Mouse (Mus musculus): Measurements from ENCODE around the gene B4galt4.
"Not testable (repeated sequence)": the region's sequence is repeated elsewhere in the genome, so short reads cannot be mapped to it uniquely, and the experiment has no call there.

Gene B4galt4

DNA sequence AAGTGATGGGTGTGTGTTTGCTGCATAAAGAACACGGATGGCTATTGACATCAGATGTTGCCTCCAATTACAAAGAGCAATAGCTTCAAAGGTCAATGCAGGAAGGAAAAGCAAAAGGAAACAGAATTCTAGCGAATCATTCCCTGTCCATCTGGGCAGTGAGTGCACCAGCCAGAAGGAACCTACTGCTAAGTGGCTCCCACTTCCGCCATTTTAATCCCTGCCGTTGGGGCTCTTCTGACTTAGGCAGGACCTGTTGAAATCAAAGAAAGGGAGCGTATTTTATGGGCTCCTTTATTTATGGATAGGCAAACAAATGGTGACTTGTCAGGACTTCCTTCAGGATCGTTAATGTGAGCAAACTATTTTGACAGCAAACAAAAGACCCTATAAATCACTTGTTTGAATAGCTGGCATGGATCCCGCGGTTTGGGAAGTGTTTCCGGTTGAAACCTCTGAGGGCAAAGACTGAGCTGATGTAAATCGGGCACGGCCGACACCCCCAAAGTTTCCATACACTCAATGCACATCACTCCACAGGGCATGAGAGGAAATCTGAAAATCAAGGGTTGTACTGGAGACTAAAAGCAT, 30.9 kb downstream of the B4galt4 start:
- DNase-seq = no peak

DNA sequence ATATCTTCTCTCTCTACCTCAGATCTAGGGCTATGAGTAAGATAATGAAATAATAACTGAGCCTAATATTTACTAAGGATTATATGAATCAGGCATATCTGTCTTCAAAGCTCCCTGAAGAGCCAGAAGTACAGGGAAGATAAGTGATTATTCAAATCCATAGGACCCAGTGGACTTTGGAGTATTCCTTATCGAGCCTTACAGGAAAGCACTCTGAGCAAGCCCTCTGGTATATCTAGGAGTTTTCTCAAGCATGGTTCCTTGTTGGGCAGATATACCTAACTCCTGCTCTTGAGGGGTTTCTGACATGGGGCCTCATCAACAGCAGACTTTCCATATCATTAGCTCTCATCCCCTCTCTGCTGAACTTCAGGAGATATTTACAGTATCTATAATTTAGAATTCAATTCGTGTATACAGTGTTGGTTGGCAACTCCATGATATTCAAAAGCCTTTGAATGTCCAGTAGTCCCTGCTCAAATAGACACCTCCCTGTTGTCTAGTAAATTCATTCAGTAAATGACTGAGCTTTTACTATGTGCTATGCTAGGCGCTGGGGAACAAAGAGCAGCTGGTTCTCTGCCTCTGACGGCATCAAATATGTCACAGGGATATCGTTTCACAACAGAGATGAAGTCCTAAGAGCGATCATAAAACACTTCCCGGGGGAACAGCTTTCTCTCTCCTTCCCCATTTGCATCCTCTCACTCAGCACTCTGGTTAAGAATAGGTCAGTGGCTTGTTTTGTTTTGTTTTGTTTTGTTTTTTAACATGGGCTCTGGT, 33.1 kb downstream of the B4galt4 start:
- DNase-seq = no peak

DNA sequence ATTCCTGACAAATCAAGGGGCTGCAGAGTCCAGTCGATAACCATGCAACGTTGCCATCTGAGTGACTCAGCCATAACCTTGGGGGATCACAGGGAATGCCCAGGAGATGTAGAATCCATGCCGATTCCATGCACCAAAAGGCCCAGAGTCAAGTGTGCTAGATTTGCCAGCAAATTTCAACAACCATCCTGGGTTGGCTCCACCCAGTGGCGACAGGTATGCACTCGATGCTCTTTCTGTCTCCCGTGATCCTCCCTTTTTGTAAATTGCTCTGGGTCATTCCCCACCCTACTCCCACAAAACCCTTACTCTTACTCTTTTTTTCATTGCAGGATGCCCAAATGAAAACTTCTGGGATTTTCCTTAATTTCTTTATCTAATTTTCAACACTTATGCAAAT, 34.3 kb downstream of the B4galt4 start:
- no peak for DNase-seq

DNA sequence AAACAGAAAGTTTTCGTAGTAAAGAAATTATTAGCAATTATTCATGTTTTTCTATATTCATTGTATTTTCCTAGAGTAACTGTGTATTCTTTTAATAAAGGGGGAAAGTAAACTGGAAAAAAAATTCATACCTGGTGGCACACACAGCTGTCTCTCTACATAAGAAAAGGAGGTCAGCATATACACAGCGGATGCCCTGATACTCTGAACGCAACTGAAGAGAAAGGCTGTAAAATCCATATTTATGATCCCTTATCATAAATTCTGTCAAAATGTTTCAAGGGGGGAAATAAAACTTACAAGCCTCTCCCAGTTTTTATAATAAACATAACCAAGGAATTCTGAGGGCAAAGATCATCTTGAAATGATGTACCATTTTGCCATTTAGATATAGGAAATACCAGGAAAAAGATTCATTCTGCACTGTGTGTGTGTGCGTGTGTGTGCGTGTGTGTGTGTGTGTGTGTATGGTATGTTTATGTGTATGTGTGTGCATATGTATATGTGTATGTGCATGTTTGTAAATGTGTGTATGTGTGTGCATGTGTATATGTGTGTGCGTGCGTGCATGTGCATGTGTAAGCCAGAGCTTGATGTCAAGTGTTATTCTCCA, 39.0 kb downstream of the B4galt4 start:
- no peak for DNase-seq

DNA sequence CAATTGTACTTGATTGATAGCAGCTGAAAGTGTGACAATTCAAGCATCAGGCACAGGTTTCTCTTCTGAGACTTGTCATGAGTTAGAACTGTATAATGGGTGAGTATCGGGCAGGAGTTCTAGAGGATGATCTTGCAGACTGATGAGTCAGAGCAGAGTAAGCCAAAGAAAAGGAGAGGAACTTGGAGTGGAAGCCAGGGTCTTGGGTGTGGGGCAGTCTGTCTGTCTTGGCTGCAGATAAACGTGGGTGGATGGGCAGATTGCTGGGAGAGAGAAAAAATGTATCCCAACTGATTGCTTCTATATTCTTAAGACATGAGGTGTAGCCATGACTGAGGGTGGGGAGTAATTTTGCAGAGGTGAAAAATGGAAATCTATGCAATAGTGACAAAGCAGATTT, 39.9 kb downstream of the B4galt4 start:
- no peak for DNase-seq

DNA sequence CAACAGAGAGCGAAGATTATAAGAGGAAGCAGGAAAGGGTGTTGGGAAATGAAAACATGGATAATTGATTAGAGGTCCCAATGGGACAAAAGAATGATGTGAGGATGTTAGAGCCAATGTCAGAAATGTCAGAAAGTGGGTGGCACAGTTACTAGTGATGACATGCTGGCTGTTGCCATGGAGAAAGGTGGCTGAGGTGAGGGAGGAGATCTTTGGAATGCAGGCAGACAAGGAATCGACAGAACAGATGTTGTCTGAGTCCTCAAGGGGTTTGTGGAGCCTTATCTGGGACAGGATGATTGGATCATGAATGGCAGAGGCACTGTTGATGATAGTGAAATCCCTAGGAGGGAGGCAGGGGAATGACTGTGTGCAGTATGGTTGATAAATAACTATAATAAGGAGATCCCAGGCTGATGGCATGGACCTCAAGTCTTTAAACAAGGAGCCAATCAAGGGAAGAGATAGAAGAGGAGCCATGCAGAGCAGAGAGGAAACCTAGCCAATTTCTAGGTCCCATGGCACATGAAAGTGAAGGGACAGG, 40.5 kb downstream of the B4galt4 start:
- no peak for DNase-seq

DNA sequence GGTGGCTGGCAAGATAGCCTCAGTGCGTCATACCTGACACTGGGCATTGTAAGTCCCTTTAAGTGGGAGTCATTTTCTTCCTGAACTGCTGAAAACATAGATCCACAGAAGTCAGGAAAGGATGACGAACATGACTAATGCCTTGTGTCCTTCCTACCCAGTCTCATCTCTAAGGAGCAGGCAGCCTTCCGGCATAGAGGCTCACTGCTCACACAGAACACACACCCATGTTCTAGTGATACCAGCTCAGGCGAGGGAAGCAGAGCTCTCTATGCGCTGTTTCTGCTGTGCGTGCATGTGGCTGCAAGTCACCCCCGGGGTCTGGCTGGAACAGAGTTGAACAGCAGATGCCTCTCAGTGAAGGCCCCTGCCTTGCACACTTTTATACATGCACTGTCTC, 43.2 kb downstream of the B4galt4 start:
- no peak for DNase-seq

DNA sequence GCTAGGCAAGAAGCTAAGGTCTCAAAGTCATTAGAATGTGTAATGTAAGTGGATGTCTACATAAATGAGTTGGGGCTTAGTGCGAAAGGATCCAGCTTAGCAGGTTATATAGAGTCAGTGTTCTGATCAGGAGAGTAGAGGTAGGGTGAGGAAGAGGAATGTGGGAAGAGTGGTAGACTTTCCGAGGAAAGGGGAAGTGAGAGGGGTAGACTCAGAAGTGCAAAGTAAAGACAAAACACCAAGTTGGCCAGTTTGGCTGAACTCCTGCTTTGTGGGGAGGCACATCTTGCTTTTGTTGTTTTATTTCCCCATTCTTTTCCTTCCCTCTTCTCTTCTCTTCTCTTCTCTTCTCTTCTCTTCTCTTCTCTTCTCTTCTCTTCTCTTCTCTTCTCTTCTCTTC, 47.0 kb downstream of the B4galt4 start:
- no peak for DNase-seq

DNA sequence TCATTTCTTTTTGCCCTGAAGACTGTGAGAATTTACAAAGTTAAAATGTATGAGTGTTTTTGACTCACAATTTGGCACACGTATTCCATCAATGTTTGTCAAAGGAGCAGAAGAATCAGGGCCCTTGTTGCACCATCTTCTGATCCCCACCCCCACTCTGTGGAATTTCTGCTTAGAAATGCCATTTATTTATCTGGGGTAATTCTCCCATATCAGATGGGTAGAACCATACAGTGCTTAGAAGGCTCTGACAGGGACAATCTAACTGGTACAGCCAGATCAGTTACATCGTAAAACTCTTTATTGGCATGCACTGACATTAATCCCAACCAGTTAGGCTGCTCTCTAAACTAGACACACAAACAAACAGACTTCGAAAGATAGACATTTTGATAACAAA, 47.9 kb downstream of the B4galt4 start:
- no peak for DNase-seq

DNA sequence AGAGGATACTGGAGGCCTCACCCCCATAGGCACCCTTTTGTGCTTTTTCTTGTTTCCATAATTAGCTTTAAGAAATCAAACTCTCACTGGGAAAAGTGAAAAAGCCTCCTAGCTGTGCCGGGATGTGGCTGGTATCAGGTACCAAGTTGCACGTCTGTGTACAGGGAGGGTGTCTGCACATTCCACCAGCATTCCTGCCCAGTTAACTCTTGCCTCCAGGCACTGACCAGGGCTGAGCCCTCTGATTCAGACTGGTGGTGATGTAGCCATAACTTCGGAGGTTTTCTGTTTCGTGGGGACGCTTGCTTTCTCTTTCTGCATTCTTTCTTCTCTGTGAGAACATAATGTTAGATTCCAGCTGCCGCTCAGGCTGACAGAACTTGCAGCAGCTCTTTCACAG, 51.1 kb downstream of the B4galt4 start:
- no peak for DNase-seq

DNA sequence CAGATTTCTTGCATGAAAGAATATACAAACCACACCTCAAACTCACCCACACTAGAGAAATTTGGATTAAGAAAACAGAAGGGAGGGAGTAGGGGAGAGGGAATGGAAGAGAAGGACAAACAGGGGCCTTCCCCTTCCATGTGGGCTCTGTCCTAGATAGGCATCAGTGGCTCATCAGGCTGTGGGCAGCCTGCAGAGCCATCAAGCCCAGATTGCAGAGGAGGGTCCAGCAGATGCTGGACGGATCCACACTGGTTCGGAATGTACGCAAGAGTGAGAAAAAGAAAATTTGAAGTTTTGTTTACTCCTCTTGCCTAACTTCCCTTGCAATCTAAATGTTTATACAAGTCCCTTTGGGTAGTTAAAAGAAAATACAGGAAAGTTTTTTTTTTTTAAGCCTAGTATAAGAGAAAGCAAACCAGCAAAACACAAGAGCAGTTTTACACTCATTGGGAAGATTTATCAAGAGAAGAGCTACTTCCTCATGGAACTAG, 56.9 kb downstream of the B4galt4 start:
- no peak for DNase-seq

DNA sequence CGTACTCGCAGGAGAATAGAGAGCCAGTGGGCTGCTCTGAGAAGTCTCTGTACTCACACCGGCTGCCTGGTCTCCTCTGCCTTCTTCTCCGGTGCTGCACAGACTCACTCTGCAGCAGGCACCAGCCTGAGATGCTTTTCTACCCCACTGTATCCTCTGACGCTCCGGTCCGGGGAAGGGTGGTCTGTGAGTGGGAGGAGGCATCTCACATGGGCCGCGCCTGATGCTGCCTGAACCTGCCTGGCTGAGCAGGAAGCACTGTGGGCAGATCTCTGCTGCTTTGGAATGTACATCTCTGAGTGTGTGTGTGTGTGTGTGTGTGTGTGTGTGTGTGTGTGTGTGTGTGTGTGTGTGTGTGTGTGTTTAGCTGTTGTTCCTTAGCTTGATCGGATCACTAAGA, 58.0 kb downstream of the B4galt4 start, which contains the start of gene Upk1b:
Gene Upk1b (minus strand): TSS at position 238 of the 400 bp plus-strand sequence.
- no peak for DNase-seq

DNA sequence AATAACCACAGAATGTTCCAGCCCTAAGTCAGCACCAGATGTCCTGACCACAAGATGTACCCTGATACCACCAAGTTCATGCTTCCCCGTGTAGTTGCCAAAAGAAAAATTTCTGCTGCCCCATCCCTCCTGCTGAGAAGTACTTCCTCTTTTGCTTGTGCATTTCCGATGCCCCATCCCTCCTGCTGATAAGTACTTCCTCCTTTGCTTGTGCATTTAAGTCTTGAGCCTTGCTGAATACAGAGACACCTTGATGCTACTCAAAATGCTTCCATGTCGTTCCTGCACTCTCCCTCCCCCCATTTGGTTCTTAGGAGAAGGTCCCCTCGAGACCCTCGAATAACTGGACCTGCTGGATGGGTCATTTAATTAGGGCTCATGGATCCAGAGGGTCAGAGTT, 65.7 kb downstream of the B4galt4 start:
- DNase-seq = not testable (repeated sequence)

DNA sequence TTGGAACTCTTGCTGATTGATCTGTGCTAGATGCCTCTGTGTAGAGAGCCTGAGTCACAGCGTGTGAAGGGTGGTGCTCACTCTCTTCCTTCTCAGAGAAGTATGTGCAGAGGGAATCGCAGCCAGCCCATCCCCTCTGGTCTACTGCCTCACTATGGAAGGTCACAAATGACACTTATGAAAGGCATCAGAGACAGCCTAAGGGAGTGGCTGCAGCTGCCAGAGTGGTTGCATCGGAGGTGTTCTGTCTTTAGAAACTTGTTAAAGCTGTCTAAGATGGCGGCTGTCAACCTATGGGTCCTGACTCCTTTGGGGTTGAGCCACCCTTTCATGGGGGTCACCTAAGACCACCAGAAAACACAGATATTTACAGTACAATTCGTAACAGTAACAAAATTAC, 68.1 kb downstream of the B4galt4 start:
- no peak for DNase-seq

DNA sequence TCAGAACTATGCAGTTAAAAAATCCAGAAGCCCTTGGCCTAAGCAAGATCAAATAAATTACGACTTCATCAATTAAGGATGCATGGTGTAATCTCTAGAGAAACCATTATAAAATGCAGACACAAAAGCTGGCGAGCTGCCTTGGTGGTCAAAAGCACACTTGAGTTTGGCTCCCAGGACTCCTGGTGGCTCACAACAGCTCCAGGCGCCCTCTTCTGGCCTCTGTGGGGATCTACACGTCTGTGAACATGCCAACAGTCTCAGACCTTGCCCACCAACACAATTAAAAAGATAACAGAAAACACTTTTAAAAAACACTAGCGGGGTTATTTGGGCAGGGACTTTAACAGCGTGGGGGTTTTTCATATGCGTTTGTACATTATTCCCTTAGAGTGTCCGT, 70.5 kb downstream of the B4galt4 start:
- DNase-seq = peak; percentile 37 to 64
